Mouse (Mus musculus) hindbrain, embryonic 16.5 days (tissue): ENCODE measurements around the gene Rab26. TPM values are rescaled to one million over a fixed set of nuclear protein-coding genes. Genes with fewer than 3 reads are reported as not detected.
A peak's percentile ranks its signal among the peaks of the same experiment; 100 is the strongest.

Experiments used
- ATAC-seq: fragments of 200-750 bp; cut with Nextera tagmentation; 2 replicates; pipeline ENCODE4 v1.8.0; 2017; ENCODE audit warnings: moderate TSS enrichment, moderate library complexity
- H3K27ac ChIP-seq: fragments of 300-500 bp; sonication (generic); 2 replicates; pipeline ENCODE4 v1.5.1; 2014; ENCODE audit warnings: low read depth, mild to moderate bottlenecking, control low read depth, low read length, moderate library complexity
- H3K27me3 ChIP-seq: fragments of 300-500 bp; sonication (generic); replicated peaks from 2 replicates; pipeline ENCODE4 v1.6.1; 2014; ENCODE audit warnings: low read length; ENCODE audit not compliant: control insufficient read depth, insufficient read depth
- H3K36me3 ChIP-seq: fragments of 300-500 bp; sonication (generic); 2 replicates; pipeline ENCODE4 v1.6.1; 2014; ENCODE audit warnings: mild to moderate bottlenecking, low read length, moderate library complexity, mixed read lengths; ENCODE audit not compliant: control insufficient read depth, insufficient read depth
- H3K4me1 ChIP-seq: fragments of 300-500 bp; sonication (generic); 2 replicates; pipeline ENCODE4 v1.6.1; 2014; ENCODE audit warnings: low read depth, low read length; ENCODE audit not compliant: control insufficient read depth, insufficient read depth
- H3K4me2 ChIP-seq: fragments of 300-500 bp; sonication (generic); 2 replicates; pipeline ENCODE4 v1.6.1; 2014; ENCODE audit warnings: mild to moderate bottlenecking, low read length, control low read depth, moderate library complexity
- H3K4me3 ChIP-seq: fragments of 300-500 bp; sonication (generic); 2 replicates; pipeline ENCODE4 v1.5.1; 2014; ENCODE audit warnings: mild to moderate bottlenecking, low read length, control low read depth, moderate library complexity
- H3K9ac ChIP-seq: fragments of 300-500 bp; sonication (generic); 2 replicates; pipeline ENCODE4 v1.6.1; 2014; ENCODE audit warnings: low read depth, mild to moderate bottlenecking, control low read depth, low read length, moderate library complexity
- H3K9me3 ChIP-seq: fragments of 300-500 bp; sonication (generic); 2 replicates; pipeline ENCODE4 v1.6.1; 2014; ENCODE audit warnings: mild to moderate bottlenecking, low read length, moderate library complexity; ENCODE audit not compliant: control insufficient read depth
- WGBS: fragments of 180-500 bp; shearing (Covaris S2); extraction: QIAGEN DNeasy Blood & Tissue Kit; methylation state at CpG from one replicate; pipeline ENCODE4 v1.1.7; 2014; 5-methylcytosine and 5-hydroxymethylcytosine counted together
- polyA plus RNA-seq: library from polyadenylated mRNA; unstranded; fragments of >200 nt; fragmentation: Nextera tagmentation; extraction: Ambion mirVana; gene quantifications from 2 replicates; pipeline ENCODE4 v1.2.1, GENCODE M21; 2015

The Rab26 gene
- polyA plus RNA-seq, 1 experiment from 2014 or later, result 13.0 TPM

DNA sequence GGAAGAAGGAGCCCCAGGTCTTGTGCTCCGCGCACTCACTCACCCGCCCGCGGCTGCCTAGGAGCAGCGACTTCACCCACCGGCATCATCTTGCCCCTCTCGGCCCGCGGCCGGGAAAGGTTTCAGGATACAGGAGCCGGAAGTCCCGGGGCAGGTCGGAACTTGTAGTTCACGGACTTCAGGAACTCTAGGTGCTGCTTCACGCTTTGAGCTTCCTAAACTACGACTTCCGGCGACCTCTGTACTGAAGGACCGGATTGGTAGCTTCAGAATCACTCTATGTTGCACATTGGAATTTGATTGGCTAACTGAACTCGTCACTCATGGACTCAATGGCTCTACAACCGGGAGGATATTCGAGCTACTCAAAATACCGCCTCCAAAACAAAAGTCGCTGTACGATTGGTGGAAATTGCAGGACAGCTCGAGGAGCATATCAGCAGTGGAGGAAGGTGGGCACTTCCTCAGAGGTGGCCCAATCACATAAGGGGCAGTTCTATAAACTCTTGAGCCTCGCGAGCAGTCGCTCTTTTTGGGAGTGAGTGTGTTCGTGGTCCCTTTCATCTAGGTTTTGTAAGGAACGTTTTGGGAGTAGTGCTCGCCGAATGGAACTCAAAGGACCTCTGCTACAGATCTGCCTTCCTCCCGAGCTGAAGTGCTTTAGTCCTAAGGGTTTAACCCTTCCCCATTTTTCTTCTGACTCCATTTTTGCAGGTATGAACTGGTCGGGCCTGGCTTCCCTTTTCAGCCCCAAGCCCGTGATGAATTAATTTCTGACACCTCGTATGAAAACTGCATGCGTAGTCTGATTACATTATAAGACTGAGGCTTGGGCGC is 6.1 kb downstream of the Rab26 start, which contains the start of gene Traf7:
Gene Traf7 (minus strand): TSS at position 216 of the 837 bp plus-strand sequence.
- Histone ChIP-seq H3K9me3 (no peaks in the 10 kb centered on the region), H3K4me1 (peaks cover 47% of the 10 kb centered on the region), H3K27ac (peak within 1 kb of the TSS; percentile 89), H3K36me3 (no peaks in the 10 kb centered on the region; the same call in 1 of the 2 replicates), H3K9ac (peak within 1 kb of the TSS; percentile 97), H3K4me2 (peak within 1 kb of the TSS; percentile 80), H3K27me3 (no peaks in the 10 kb centered on the region), H3K4me3 (peak within 1 kb of the TSS; percentile 94)
- WGBS, result under 1% methylated on average over 40 of the region's 40 CpGs
- peak; percentile 98 for ATAC-seq

DNA sequence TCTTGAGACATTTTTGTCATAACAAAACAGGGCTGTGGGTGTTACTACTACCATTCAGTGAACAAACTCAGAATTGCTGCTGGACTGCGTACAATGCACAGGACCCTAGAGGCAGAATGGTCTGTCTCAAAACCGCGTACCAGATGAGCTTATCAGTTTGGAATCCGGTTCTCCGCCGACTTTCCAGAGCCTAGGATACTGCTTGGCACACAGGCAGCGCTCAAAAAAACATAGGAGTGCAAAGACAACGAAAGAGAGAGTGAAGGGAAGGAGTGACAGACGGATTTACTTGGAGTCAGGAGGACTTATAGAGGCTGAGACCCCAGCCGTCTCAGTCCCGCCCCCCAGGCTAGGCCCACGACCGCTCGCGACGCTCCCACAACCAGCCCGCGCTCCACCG is 6.7 kb downstream of the Rab26 start:
- H3K9ac ChIP-seq, result peak overlapping the region; percentile 97
- peak overlapping the region; percentile 80 for H3K4me2 ChIP-seq
- H3K4me1 ChIP-seq, result peaks cover 41% of the 10 kb centered on the region
- H3K27me3 ChIP-seq, result no peaks in the 10 kb centered on the region
- H3K9me3 ChIP-seq, result no peaks in the 10 kb centered on the region
- 0% methylated on average over 9 of the region's 19 CpGs for WGBS
- H3K36me3 ChIP-seq, result no peaks in the 10 kb centered on the region; the same call in 1 of the 2 replicates
- peak; percentile 40; the same call in 1 of the 2 replicates for ATAC-seq
- H3K27ac ChIP-seq, result peak overlapping the region; percentile 89
- peak overlapping the region; percentile 94 for H3K4me3 ChIP-seq

- Histone ChIP-seq H3K36me3 (no peaks in the 10 kb centered on the region; the same call in 1 of the 2 replicates), H3K4me1 (peaks cover 27% of the 10 kb centered on the region), H3K27me3 (no peaks in the 10 kb centered on the region), H3K4me3 (no peak overlapping the region), H3K4me2 (no peak overlapping the region), H3K9ac (peak overlapping the region; percentile 13; the same call in 1 of the 2 replicates), H3K9me3 (no peaks in the 10 kb centered on the region), H3K27ac (no peak overlapping the region)
- 82% methylated on average over 2 of the region's 2 CpGs for WGBS
- ATAC-seq, result no peak
Observed at GRCm38 (mm10) chr17:24524734-24525133, 9.3 kb downstream of the Rab26 start.

GRCm38 (mm10) chr17:24520450-24520849 is 13.6 kb downstream of the Rab26 start:
- Histone ChIP-seq H3K4me2 (no peak overlapping the region), H3K27me3 (no peaks in the 10 kb centered on the region), H3K4me3 (no peak overlapping the region), H3K4me1 (peaks cover 4% of the 10 kb centered on the region), H3K9me3 (no peaks in the 10 kb centered on the region), H3K9ac (no peak overlapping the region), H3K27ac (no peak overlapping the region), H3K36me3 (peaks cover 17% of the 10 kb centered on the region)
- 90% methylated on average over 4 of the region's 4 CpGs for WGBS
- no peak for ATAC-seq

DNA sequence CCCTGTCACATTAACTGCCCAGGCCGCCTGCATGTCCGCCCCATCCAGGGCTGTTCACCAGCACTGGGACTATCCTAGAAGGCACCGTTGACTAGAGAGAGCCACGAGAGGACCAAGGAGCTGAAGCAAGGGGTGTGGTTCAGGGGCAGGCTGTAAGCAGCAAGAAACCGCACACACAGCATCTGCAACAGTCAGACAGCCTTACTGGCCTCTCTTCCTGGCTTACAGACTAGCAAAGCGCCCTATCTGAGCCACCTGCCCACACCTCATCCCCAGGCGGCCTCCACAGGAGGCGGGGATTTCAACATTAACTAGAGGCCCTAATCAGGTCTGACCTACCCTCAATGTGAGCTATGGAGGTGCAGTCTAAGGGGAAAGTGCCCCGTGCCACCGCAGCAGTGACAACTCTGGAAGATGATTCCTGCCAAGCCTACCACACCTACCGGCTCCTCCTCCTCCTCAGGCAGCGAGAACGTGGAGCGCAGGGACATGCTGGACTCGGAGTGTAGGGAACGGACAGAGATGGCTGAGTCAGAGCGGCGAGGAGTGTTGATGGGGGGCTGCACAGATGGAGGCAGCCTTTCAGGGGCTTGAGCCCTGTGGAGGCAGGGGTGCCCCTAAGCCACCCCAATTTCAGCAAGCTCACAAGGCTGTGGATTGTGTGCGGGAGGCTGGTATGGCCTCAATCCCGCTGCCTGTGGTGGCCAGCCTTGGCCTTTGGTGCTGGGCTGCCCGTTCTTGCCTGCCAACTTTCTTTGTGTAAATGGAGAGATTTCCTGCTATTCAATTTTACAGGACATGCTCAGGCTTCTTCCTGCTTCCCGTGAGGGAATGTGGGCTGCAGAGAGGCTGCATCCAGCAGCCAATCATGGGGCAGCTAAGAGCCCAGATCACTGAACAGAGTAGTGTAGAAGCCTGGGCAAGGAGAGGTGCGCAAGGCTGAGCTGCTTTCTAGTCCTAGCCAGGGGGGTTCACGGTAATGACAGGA is 19.4 kb downstream of the Rab26 start:
- H3K27me3 ChIP-seq, result no peaks in the 10 kb centered on the region
- no peak for ATAC-seq
- H3K4me2 ChIP-seq, result no peak overlapping the region
- no peaks in the 10 kb centered on the region; the same call in 1 of the 2 replicates for H3K4me1 ChIP-seq
- H3K36me3 ChIP-seq, result peaks cover 29% of the 10 kb centered on the region
- no peak overlapping the region for H3K4me3 ChIP-seq
- WGBS, result 86% methylated on average over 23 of the region's 24 CpGs
- H3K9me3 ChIP-seq, result no peaks in the 10 kb centered on the region
- H3K27ac ChIP-seq, result no peak overlapping the region; the same call in 1 of the 2 replicates
- peak overlapping the region; percentile 11; the same call in 1 of the 2 replicates for H3K9ac ChIP-seq

DNA sequence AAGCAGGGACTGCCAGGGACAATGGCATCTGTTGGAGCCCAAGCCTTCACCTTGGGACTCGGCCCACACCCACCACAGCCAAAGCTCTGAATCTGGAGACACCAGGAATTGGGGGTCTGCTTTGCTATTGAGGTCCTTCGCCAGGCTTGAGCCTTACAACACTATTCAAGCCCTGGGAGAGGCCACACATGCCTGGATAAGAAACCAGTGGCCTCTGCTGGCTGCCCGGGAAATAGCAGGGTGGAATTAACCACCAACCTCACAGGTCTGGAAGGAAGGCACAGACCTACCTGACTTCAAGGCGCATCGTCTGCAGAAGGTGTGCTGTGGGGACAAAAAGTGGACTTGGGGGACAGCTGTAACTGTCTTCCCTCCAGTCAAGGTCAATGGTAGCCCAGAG is 20.4 kb downstream of the Rab26 start:
- Histone ChIP-seq H3K4me3 (no peak overlapping the region), H3K36me3 (peaks cover 29% of the 10 kb centered on the region), H3K4me2 (no peak overlapping the region), H3K4me1 (no peaks in the 10 kb centered on the region; the same call in 1 of the 2 replicates), H3K9ac (no peak overlapping the region), H3K27me3 (no peaks in the 10 kb centered on the region), H3K27ac (no peak overlapping the region), H3K9me3 (no peaks in the 10 kb centered on the region)
- peak; percentile 71 for ATAC-seq
- WGBS, result 48% methylated on average over 5 of the region's 5 CpGs

DNA sequence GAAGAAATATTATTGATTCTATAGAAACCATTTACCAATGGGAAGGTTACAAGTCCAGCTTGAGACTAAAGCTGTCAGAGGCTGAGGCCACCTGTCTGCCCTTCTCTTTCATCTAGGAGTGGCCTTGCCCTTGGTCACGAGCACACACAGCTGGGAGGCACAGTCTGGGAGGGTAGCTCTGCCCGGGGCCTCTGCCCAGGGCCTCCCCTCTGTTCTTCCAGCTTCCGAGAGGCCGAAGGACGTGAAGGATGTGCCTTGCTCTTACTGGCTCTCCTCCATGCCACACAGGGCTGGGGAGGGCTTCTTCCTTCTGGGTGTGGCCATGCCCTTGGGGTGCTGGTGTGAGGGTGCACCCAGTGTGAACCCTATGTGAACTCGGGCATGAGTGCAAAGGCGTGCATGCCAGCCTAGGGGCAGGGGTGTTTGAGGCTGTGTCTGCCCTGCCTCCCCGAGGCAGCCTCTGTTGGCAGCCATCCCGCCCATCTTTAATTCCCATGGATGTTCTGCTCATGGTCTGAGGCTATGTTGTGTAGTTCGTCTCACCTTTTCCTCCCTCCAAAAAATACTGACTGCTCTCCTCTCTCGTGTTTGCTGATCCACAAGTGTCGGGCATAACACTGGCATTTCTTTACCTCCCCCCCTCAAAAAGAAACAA is 26.1 kb downstream of the Rab26 start:
- no peak overlapping the region for H3K4me2 ChIP-seq
- no peak for ATAC-seq
- 0 out of 2 replicates have a peak overlapping the region, but pooled peaks have one; percentile 2 for H3K27ac ChIP-seq
- 0 out of 2 replicates have a peak overlapping the region, but pooled peaks have one; percentile 19 for H3K9ac ChIP-seq
- no peaks in the 10 kb centered on the region for H3K9me3 ChIP-seq
- no peak overlapping the region for H3K4me3 ChIP-seq
- H3K36me3 ChIP-seq, result peaks cover 44% of the 10 kb centered on the region
- WGBS, result 75% methylated on average over 12 of the region's 12 CpGs
- peaks cover 3% of the 10 kb centered on the region; the same call in 1 of the 2 replicates for H3K4me1 ChIP-seq
- H3K27me3 ChIP-seq, result no peaks in the 10 kb centered on the region

DNA sequence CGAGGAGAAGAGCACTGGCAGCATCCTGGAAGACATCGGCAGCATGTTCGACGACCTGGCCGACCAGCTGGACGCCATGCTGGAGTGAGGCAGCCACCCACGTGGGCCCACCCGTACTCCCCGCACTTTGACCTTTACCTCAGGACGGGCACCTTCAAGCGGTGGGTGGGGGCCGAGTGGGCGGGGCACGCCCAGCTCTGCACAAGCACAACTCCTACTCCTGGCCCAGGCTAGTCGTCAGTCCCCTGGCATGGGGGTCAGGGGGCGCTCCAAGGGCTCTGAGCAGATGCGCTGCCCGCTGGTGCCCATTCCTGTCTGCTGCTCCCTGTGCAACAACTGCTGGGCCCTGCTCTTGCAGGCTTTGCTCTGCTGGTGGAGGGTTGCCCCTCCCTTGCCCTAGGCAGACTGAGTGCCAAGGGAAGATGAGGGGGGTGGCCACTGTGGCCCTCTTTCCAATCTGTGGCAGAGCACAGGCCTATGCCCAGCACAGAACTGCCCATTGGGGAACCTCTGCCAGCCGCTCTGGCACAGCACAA is 26.8 kb downstream of the Rab26 start:
- ATAC-seq, result no peak
- H3K27ac ChIP-seq, result no peak overlapping the region

More for the DNA sequence above, 26.8 kb downstream of the Rab26 start:
- no peak overlapping the region for H3K9ac ChIP-seq
- no peak overlapping the region for H3K4me2 ChIP-seq
- H3K4me1 ChIP-seq, result peaks cover 3% of the 10 kb centered on the region; the same call in 1 of the 2 replicates
- H3K9me3 ChIP-seq, result no peaks in the 10 kb centered on the region
- H3K36me3 ChIP-seq, result peaks cover 50% of the 10 kb centered on the region
- 50% methylated on average over 19 of the region's 19 CpGs for WGBS
- H3K4me3 ChIP-seq, result no peak overlapping the region
- H3K27me3 ChIP-seq, result no peaks in the 10 kb centered on the region
